Mouse (Mus musculus) midbrain, embryonic 14.5 days (tissue): ENCODE results near the gene Emp1. TPM values are rescaled to one million over a fixed set of nuclear protein-coding genes. Genes with fewer than 3 reads are reported as not detected.
A peak's percentile ranks its signal among the peaks of the same experiment; 100 is the strongest.

ENCODE experiments used
- ATAC-seq: fragments of 200-750 bp; cut with Nextera tagmentation; 2 replicates; pipeline ENCODE4 v1.8.0; 2017; ENCODE audit warnings: moderate number of reproducible peaks, moderate library complexity; ENCODE audit not compliant: low FRiP score, low TSS enrichment
- DNase-seq: peaks from one replicate; pipeline ENCODE4 v3.0.0-alpha.2; 2015
- H3K27ac ChIP-seq: fragments of 300-500 bp; sonication (generic); replicated peaks from 2 replicates; pipeline ENCODE4 v1.5.1; 2014; ENCODE audit warnings: mild to moderate bottlenecking, low read depth, low read length, moderate library complexity
- H3K27me3 ChIP-seq: fragments of 300-500 bp; sonication (generic); 2 replicates; pipeline ENCODE4 v1.6.1; 2014; ENCODE audit warnings: low read length, control low read depth, mixed read lengths; ENCODE audit not compliant: control insufficient read depth, insufficient read depth
- H3K36me3 ChIP-seq: fragments of 300-500 bp; sonication (generic); 2 replicates; pipeline ENCODE4 v1.6.1; 2014; ENCODE audit warnings: low read length, control low read depth; ENCODE audit not compliant: control insufficient read depth, insufficient read depth
- H3K4me1 ChIP-seq: fragments of 300-500 bp; sonication (generic); 2 replicates; pipeline ENCODE4 v1.6.1; 2014; ENCODE audit warnings: mild to moderate bottlenecking, antibody characterized with exemption, low read length, control low read depth; ENCODE audit not compliant: control insufficient read depth, insufficient read depth
- H3K4me2 ChIP-seq: fragments of 300-500 bp; sonication (generic); 2 replicates; pipeline ENCODE4 v1.6.1; 2014; ENCODE audit warnings: mild to moderate bottlenecking, low read length, moderate library complexity
- H3K4me3 ChIP-seq: fragments of 300-500 bp; sonication (generic); replicated peaks from 2 replicates; pipeline ENCODE4 v1.5.1; 2014; ENCODE audit warnings: low read depth, low read length
- H3K9ac ChIP-seq: fragments of 300-500 bp; sonication (generic); replicated peaks from 2 replicates; pipeline ENCODE4 v1.6.1; 2014; ENCODE audit warnings: mild to moderate bottlenecking, low read length, moderate library complexity
- H3K9me3 ChIP-seq: fragments of 300-500 bp; sonication (generic); 2 replicates; pipeline ENCODE4 v1.6.1; 2016; ENCODE audit warnings: low read length, control low read depth, mixed read lengths; ENCODE audit not compliant: control insufficient read depth
- WGBS: fragments of 180-500 bp; shearing (Covaris S2); extraction: QIAGEN DNeasy Blood & Tissue Kit; methylation state at CpG from one replicate; pipeline ENCODE4 v1.1.7; 2014; 5-methylcytosine and 5-hydroxymethylcytosine counted together
- polyA plus RNA-seq: library from polyadenylated mRNA; unstranded; fragments of >200 nt; fragmentation: Nextera tagmentation; extraction: Ambion mirVana; gene quantifications from 2 replicates; pipeline ENCODE4 v1.2.1, GENCODE M21; 2014

The Emp1 gene
- polyA plus RNA-seq, 1 experiment from 2014 or later = 3.6 TPM

GRCm38 (mm10) chr6:135388711-135389110 lies 26.4 kb downstream of the Emp1 start:
- Histone ChIP-seq H3K27ac (no peak overlapping the region), H3K36me3 (no peaks in the 10 kb centered on the region), H3K9ac (no peak overlapping the region), H3K4me3 (no peak overlapping the region), H3K4me2 (no peak overlapping the region), H3K27me3 (no peaks in the 10 kb centered on the region), H3K4me1 (no peaks in the 10 kb centered on the region), H3K9me3 (no peaks in the 10 kb centered on the region)
- no peak for ATAC-seq
- WGBS = 86% methylated on average over 8 of the region's 8 CpGs
- no peak for DNase-seq

- no peak for ATAC-seq
- no peak overlapping the region for H3K4me2 ChIP-seq
- no peak overlapping the region for H3K9ac ChIP-seq
- no peaks in the 10 kb centered on the region for H3K27me3 ChIP-seq
- WGBS = 67% methylated on average over 3 of the region's 3 CpGs
- H3K4me1 ChIP-seq = no peaks in the 10 kb centered on the region
- no peaks in the 10 kb centered on the region for H3K36me3 ChIP-seq
- no peak overlapping the region for H3K4me3 ChIP-seq
- no peaks in the 10 kb centered on the region for H3K9me3 ChIP-seq
- DNase-seq = no peak
- H3K27ac ChIP-seq = no peak overlapping the region
Observed at GRCm38 (mm10) chr6:135390398-135390797, 28.1 kb downstream of the Emp1 start.

- Histone ChIP-seq H3K27me3 (no peaks in the 10 kb centered on the region), H3K36me3 (no peaks in the 10 kb centered on the region), H3K4me1 (no peaks in the 10 kb centered on the region), H3K4me3 (no peak overlapping the region), H3K4me2 (no peak overlapping the region), H3K9me3 (no peaks in the 10 kb centered on the region), H3K27ac (no peak overlapping the region), H3K9ac (no peak overlapping the region)
- no peak for ATAC-seq
- no peak for DNase-seq
- WGBS = 84% methylated on average over 8 of the region's 8 CpGs
Observed at GRCm38 (mm10) chr6:135395375-135395774, 33.0 kb downstream of the Emp1 start.

- ATAC-seq (no peak), DNase-seq (no peak)
- no peak overlapping the region for H3K4me3 ChIP-seq
- H3K9ac ChIP-seq = no peak overlapping the region
- H3K4me2 ChIP-seq = no peak overlapping the region
- H3K4me1 ChIP-seq = no peaks in the 10 kb centered on the region
- H3K36me3 ChIP-seq = no peaks in the 10 kb centered on the region
- no peak overlapping the region for H3K27ac ChIP-seq
- WGBS = 80% methylated on average over 4 of the region's 4 CpGs
- no peaks in the 10 kb centered on the region for H3K27me3 ChIP-seq
- no peaks in the 10 kb centered on the region for H3K9me3 ChIP-seq
Observed at GRCm38 (mm10) chr6:135397089-135397488, 34.7 kb downstream of the Emp1 start.

GRCm38 (mm10) chr6:135397788-135398187 lies 35.4 kb downstream of the Emp1 start:
- H3K36me3 ChIP-seq = no peaks in the 10 kb centered on the region
- H3K4me1 ChIP-seq = no peaks in the 10 kb centered on the region
- H3K4me2 ChIP-seq = no peak overlapping the region
- no peaks in the 10 kb centered on the region for H3K27me3 ChIP-seq
- no peak overlapping the region for H3K4me3 ChIP-seq
- no peak for DNase-seq
- H3K9me3 ChIP-seq = no peaks in the 10 kb centered on the region
- no peak for ATAC-seq
- 93% methylated on average over 8 of the region's 8 CpGs for WGBS
- H3K9ac ChIP-seq = no peak overlapping the region
- H3K27ac ChIP-seq = no peak overlapping the region

- Histone ChIP-seq H3K4me1 (no peaks in the 10 kb centered on the region), H3K9me3 (no peaks in the 10 kb centered on the region), H3K27me3 (no peaks in the 10 kb centered on the region), H3K36me3 (no peaks in the 10 kb centered on the region), H3K27ac (no peak overlapping the region), H3K9ac (no peak overlapping the region), H3K4me2 (no peak overlapping the region), H3K4me3 (no peak overlapping the region)
- WGBS = 82% methylated on average over 5 of the region's 5 CpGs
- DNase-seq = no peak
- no peak for ATAC-seq
Observed at GRCm38 (mm10) chr6:135398801-135399200, 36.5 kb downstream of the Emp1 start.

GRCm38 (mm10) chr6:135400306-135400705 lies 38.0 kb downstream of the Emp1 start:
- Histone ChIP-seq H3K9me3 (no peaks in the 10 kb centered on the region), H3K27me3 (no peaks in the 10 kb centered on the region), H3K9ac (no peak overlapping the region), H3K36me3 (no peaks in the 10 kb centered on the region), H3K27ac (no peak overlapping the region), H3K4me2 (no peak overlapping the region), H3K4me1 (no peaks in the 10 kb centered on the region), H3K4me3 (no peak overlapping the region)
- DNase-seq (peak; percentile 84), ATAC-seq (no peak)
- 51% methylated on average over 3 of the region's 3 CpGs for WGBS

- Histone ChIP-seq H3K27me3 (no peaks in the 10 kb centered on the region), H3K4me2 (no peak overlapping the region)
- 81% methylated on average over 11 of the region's 11 CpGs for WGBS
Observed at GRCm38 (mm10) chr6:135405093-135405492, 42.7 kb downstream of the Emp1 start.

DNA sequence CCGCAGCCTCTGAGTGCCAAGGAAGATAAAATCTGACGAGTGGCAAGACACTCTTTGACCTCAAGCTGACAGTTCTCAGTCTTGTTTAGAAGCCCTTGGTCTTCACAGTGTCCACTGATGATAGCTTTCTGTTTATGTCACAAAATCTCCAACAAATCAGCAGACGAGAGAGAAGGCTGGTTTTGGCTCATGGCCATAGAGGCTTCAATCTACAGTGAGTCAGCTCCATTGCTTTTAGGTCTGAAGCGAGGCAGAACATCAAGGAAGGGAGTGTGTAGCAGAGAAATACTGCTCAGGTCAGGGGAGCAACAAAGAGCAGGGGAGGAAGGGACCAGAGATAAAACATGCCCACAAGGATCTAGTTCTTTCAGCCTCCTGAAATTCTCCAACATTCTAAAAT lies 45.0 kb downstream of the Emp1 start:
- 80% methylated on average over 4 of the region's 4 CpGs for WGBS

More at GRCm38 (mm10) chr6:135405093-135405492, 42.7 kb downstream of the Emp1 start:
- Histone ChIP-seq H3K27ac (no peak overlapping the region), H3K4me3 (no peak overlapping the region), H3K36me3 (no peaks in the 10 kb centered on the region), H3K9me3 (no peaks in the 10 kb centered on the region), H3K4me1 (no peaks in the 10 kb centered on the region), H3K9ac (no peak overlapping the region)
- ATAC-seq (no peak), DNase-seq (no peak)

More for the DNA sequence above, 45.0 kb downstream of the Emp1 start:
- Histone ChIP-seq H3K9me3 (no peaks in the 10 kb centered on the region), H3K27ac (no peak overlapping the region), H3K27me3 (no peaks in the 10 kb centered on the region), H3K4me1 (no peaks in the 10 kb centered on the region), H3K4me3 (no peak overlapping the region), H3K9ac (no peak overlapping the region), H3K36me3 (no peaks in the 10 kb centered on the region), H3K4me2 (no peak overlapping the region)
- ATAC-seq = no peak
- DNase-seq = no peak
